Mouse (Mus musculus) lung, embryonic 16.5 days (tissue): ENCODE results near the gene Scmh1. TPM values are rescaled to one million over a fixed set of nuclear protein-coding genes. Genes with fewer than 3 reads are reported as not detected.
"Not testable (repeated sequence)": the region's sequence is repeated elsewhere in the genome, so short reads cannot be mapped to it uniquely, and the experiment has no call there.

Experiments used
- ATAC-seq: fragments of 200-750 bp; cut with Nextera tagmentation; 2 replicates; pipeline ENCODE4 v1.8.0; 2017; ENCODE audit warnings: low read depth, mild to moderate bottlenecking, moderate library complexity
- H3K27ac ChIP-seq: fragments of 300-500 bp; sonication (generic); 2 replicates; pipeline ENCODE4 v1.5.1; 2014; ENCODE audit warnings: mild to moderate bottlenecking, control low read depth, low read length
- H3K27me3 ChIP-seq: fragments of 300-500 bp; sonication (generic); 2 replicates; pipeline ENCODE4 v1.6.1; 2014; ENCODE audit warnings: low read depth, low read length, mixed read lengths; ENCODE audit not compliant: control insufficient read depth, insufficient read depth
- H3K36me3 ChIP-seq: fragments of 300-500 bp; sonication (generic); 2 replicates; pipeline ENCODE4 v1.6.1; 2014; ENCODE audit warnings: low read length; ENCODE audit not compliant: control insufficient read depth, insufficient read depth
- H3K4me1 ChIP-seq: fragments of 300-500 bp; sonication (generic); replicated peaks from 2 replicates; pipeline ENCODE4 v1.6.1; 2014; ENCODE audit warnings: low read length, mixed read lengths; ENCODE audit not compliant: control insufficient read depth, insufficient read depth
- H3K4me2 ChIP-seq: fragments of 300-500 bp; sonication (generic); 2 replicates; pipeline ENCODE4 v1.6.1; 2014; ENCODE audit warnings: low read depth, low read length, control low read depth
- H3K4me3 ChIP-seq: fragments of 300-500 bp; sonication (generic); 2 replicates; pipeline ENCODE4 v1.5.1; 2014; ENCODE audit warnings: mild to moderate bottlenecking, low read length, control low read depth
- H3K9ac ChIP-seq: fragments of 300-500 bp; sonication (generic); 2 replicates; pipeline ENCODE4 v1.6.1; 2014; ENCODE audit warnings: low read length, control low read depth
- H3K9me3 ChIP-seq: fragments of 300-500 bp; sonication (generic); 2 replicates; pipeline ENCODE4 v1.6.1; 2016; ENCODE audit warnings: low read length; ENCODE audit not compliant: control insufficient read depth
- WGBS: fragments of 180-500 bp; shearing (Covaris S2); extraction: QIAGEN DNeasy Blood & Tissue Kit; methylation state at CpG from one replicate; pipeline ENCODE4 v1.1.7; 2014; 5-methylcytosine and 5-hydroxymethylcytosine counted together
- polyA plus RNA-seq: library from polyadenylated mRNA; unstranded; fragments of >200 nt; fragmentation: Nextera tagmentation; extraction: Ambion mirVana; gene quantifications from 2 replicates; pipeline ENCODE4 v1.2.1, GENCODE M21; 2015

Gene Scmh1
- polyA plus RNA-seq, 1 experiment from 2014 or later = 43.2 TPM

GRCm38 (mm10) chr4:120392748-120393147, 12.3 kb upstream of the Scmh1 start:
- no peaks in the 10 kb centered on the region for H3K36me3 ChIP-seq
- no peak overlapping the region for H3K9ac ChIP-seq
- WGBS = 19% methylated on average over 3 of the region's 3 CpGs
- no peaks in the 10 kb centered on the region for H3K27me3 ChIP-seq
- peaks cover 9% of the 10 kb centered on the region for H3K4me1 ChIP-seq
- H3K27ac ChIP-seq = no peak overlapping the region
- H3K4me3 ChIP-seq = no peak overlapping the region
- H3K9me3 ChIP-seq = no peaks in the 10 kb centered on the region
- no peak for ATAC-seq
- H3K4me2 ChIP-seq = no peak overlapping the region

DNA sequence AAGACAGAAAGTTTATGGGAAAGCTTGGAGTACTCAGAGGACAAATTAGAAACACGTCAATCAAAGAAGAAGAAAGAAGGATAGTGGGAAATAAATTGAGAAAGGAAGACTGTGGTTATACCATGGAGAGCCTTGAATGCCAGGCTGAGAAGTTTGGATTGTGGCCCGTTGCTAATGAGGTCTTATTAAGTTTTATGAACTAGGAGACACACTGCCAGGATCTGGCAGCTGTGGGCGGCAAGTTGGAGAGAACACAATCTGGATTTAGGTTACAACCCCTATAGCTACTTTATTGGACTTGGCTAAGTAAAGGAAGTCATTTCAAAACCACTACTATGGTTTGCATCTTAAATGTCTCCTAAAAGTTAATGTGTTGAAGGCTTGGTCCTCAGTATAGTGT, 4.8 kb upstream of the Scmh1 start:
- WGBS = 78% methylated on average over 3 of the region's 3 CpGs
- no peak overlapping the region for H3K4me2 ChIP-seq
- H3K4me3 ChIP-seq = no peak overlapping the region
- no peak overlapping the region for H3K9ac ChIP-seq
- peaks cover 3% of the 10 kb centered on the region for H3K4me1 ChIP-seq
- H3K27ac ChIP-seq = no peak overlapping the region
- H3K9me3 ChIP-seq = no peaks in the 10 kb centered on the region
- no peak for ATAC-seq
- no peaks in the 10 kb centered on the region for H3K36me3 ChIP-seq
- no peaks in the 10 kb centered on the region for H3K27me3 ChIP-seq

DNA sequence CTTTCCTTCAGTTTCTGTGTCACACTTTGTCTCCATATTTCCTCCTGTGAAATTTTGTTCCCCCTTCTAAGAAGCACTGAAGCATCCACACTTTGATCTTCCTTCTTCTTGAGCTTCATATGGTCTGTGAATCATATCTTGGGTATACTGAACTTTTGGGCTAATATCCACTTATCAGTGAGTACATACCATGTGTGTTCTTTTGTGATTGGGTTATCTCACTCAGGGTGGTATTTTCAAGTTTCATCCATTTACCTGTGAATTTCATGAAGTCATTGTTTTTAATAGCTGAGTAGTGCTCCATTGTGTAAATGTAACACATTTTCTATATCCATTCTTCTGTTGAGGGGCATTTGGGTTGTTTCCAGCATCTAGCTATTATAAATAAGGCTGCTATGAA, 3.0 kb upstream of the Scmh1 start:
- not testable (repeated sequence) for H3K4me2 ChIP-seq, H3K4me3 ChIP-seq, H3K4me1 ChIP-seq, H3K27ac ChIP-seq, H3K9ac ChIP-seq, H3K36me3 ChIP-seq, H3K9me3 ChIP-seq, ATAC-seq, H3K27me3 ChIP-seq

GRCm38 (mm10) chr4:120404247-120404646, 834 bp upstream of the Scmh1 start:
- no peak overlapping the region for H3K4me2 ChIP-seq
- H3K4me1 ChIP-seq = peaks cover 6% of the 10 kb centered on the region
- no peaks in the 10 kb centered on the region for H3K36me3 ChIP-seq
- ATAC-seq = no peak
- no peak overlapping the region for H3K9ac ChIP-seq
- no peak overlapping the region for H3K27ac ChIP-seq
- no peaks in the 10 kb centered on the region for H3K27me3 ChIP-seq
- H3K4me3 ChIP-seq = no peak overlapping the region; the same call in 1 of the 2 replicates
- H3K9me3 ChIP-seq = no peaks in the 10 kb centered on the region

DNA sequence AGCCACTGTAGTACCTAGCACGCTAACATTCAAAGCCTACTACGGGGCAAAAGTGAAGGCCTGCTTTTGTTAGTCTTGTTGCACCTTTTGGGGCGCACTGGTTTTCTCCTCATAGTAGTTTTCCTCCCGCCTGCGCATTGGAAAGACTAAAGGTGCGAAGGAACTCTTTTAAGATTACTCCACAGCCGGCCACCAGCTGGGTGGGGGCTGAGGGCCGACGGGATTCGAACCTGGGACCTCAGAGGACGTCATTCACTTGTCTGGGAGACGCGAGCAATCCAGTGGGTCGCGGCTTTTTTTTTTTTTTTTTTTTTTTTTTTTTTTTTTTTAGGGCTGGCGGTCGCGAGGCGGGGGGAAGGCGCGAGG, 320 bp upstream of the Scmh1 start:
- 13% methylated on average over 13 of the region's 21 CpGs for WGBS
- H3K4me2 ChIP-seq = peak overlapping the region; percentile 60
- no peaks in the 10 kb centered on the region for H3K9me3 ChIP-seq
- H3K36me3 ChIP-seq = no peaks in the 10 kb centered on the region
- peak overlapping the region; percentile 92 for H3K27ac ChIP-seq
- H3K4me3 ChIP-seq = peak overlapping the region; percentile 72
- H3K27me3 ChIP-seq = no peaks in the 10 kb centered on the region
- peak overlapping the region; percentile 93 for H3K9ac ChIP-seq
- ATAC-seq = no peak; the same call in 1 of the 2 replicates
- H3K4me1 ChIP-seq = peaks cover 6% of the 10 kb centered on the region

GRCm38 (mm10) chr4:120405806-120406638, 941 bp downstream of the Scmh1 start:
- no peaks in the 10 kb centered on the region for H3K27me3 ChIP-seq
- under 1% methylated on average over 25 of the region's 25 CpGs for WGBS
- H3K9me3 ChIP-seq = no peaks in the 10 kb centered on the region
- peak overlapping the region; percentile 72 for H3K4me3 ChIP-seq
- H3K9ac ChIP-seq = peak overlapping the region; percentile 93
- H3K36me3 ChIP-seq = no peaks in the 10 kb centered on the region
- peak overlapping the region; percentile 92 for H3K27ac ChIP-seq
- peak; percentile 53 for ATAC-seq
- peaks cover 6% of the 10 kb centered on the region for H3K4me1 ChIP-seq
- H3K4me2 ChIP-seq = peak overlapping the region; percentile 60

DNA sequence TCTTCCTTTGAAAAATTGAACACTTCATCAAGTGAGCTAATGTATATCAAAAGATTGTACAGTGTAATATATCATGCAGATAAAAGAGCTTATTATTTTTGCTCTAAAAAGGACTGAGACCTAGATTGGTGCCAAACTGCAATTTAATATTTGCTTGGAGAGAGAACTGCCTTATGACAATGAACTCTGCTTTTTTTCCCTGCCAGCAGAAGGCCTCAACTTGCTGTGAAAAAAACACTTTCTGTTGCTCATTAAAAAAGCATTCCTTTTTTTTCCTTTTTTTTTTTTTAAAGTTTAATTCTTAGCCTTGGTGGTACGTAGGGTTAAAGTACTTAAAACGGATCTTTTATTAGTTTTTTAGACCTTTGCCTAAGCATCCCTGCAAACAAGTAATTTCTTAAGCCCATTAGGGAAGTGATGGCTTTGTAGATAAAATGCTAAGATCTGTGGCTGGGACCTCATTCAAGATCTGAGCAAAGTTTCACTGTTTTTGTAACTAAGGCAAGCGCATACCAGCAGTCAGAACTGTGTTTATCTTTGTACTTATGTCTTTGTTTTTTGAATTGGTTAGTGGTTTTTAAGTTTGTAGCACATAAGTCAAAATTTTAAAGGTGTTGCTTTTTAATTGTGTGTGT, 1.7 kb downstream of the Scmh1 start:
- ATAC-seq = no peak
- no peak overlapping the region for H3K9ac ChIP-seq
- WGBS = 21% methylated on average over 3 of the region's 3 CpGs

GRCm38 (mm10) chr4:120418053-120418452, 13.0 kb downstream of the Scmh1 start:
- no peaks in the 10 kb centered on the region for H3K9me3 ChIP-seq
- H3K27me3 ChIP-seq = no peaks in the 10 kb centered on the region
- 75% methylated on average over 4 of the region's 4 CpGs for WGBS
- H3K9ac ChIP-seq = no peak overlapping the region
- no peak overlapping the region for H3K4me2 ChIP-seq
- H3K4me3 ChIP-seq = no peak overlapping the region
- H3K4me1 ChIP-seq = no peaks in the 10 kb centered on the region
- H3K27ac ChIP-seq = no peak overlapping the region
- no peak for ATAC-seq
- H3K36me3 ChIP-seq = no peaks in the 10 kb centered on the region

More for the DNA sequence above, 1.7 kb downstream of the Scmh1 start:
- Histone ChIP-seq H3K27ac (peak overlapping the region; percentile 18; the same call in 1 of the 2 replicates), H3K27me3 (no peaks in the 10 kb centered on the region), H3K4me1 (peaks cover 6% of the 10 kb centered on the region), H3K36me3 (no peaks in the 10 kb centered on the region), H3K4me2 (peak overlapping the region; percentile 60), H3K9me3 (no peaks in the 10 kb centered on the region), H3K4me3 (peak overlapping the region; percentile 72)

DNA sequence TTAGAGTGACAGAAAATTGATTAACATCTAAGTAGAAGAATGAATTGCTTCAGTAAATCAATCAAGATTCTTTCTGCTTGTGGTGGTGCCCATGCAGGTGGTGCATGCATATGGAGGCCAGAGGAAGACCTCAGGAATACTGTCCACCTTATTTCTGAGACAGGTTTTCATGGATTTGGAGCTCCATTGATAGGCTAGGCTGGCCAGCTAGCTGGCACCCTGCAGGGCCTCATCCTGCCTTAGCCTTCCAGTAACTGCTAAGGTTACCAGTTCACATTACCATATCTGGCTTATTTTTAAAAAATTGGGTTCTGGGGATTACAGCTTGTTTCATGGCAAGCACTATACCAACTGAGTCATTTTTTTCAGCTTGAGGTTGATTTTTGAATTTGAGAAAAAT, 15.1 kb downstream of the Scmh1 start:
- Histone ChIP-seq H3K4me1 (no peaks in the 10 kb centered on the region), H3K36me3 (no peaks in the 10 kb centered on the region), H3K9ac (no peak overlapping the region), H3K4me2 (no peak overlapping the region), H3K27ac (no peak overlapping the region), H3K4me3 (no peak overlapping the region), H3K27me3 (no peaks in the 10 kb centered on the region), H3K9me3 (no peaks in the 10 kb centered on the region)
- no peak for ATAC-seq
